Mouse (Mus musculus) left cerebral cortex, adult 8-10 months (tissue): ENCODE measurements at regions not wholly inside any gene's neighbourhood (a gene's known extent, or its start where the extent isn't known, plus 50 kb on each side); places are given as distances from the start of the nearest gene placed in this dataset.
A peak's percentile ranks its signal among the peaks of the same experiment; 100 is the strongest.
"Not testable (repeated sequence)": the region's sequence is repeated elsewhere in the genome, so short reads cannot be mapped to it uniquely, and the experiment has no call there.

Experiments
- DNase-seq, 2 experiments: peaks; one replicate each; pipeline ENCODE4 v3.0.0; 2022; ENCODE audit warnings: low spot score in 2 of 2

- DNase-seq = no peak
Observed at GRCm38 (mm10) chr2:123655551-123655950, 434.2 kb upstream of the Sema6d start.

- DNase-seq = no peak
Observed at GRCm38 (mm10) chr2:123688290-123689030, 401.3 kb upstream of the Sema6d start.

GRCm38 (mm10) chr2:123689801-123690200 is 400.0 kb upstream of the Sema6d start:
- DNase-seq = no peak

- no peak for DNase-seq
Observed at GRCm38 (mm10) chr2:123739688-123740087, 350.1 kb upstream of the Sema6d start.

- DNase-seq = no peak
Observed at GRCm38 (mm10) chr2:123740541-123740940, 349.2 kb upstream of the Sema6d start.

- no peak for DNase-seq
Observed at GRCm38 (mm10) chr2:123754220-123754619, 335.5 kb upstream of the Sema6d start.

GRCm38 (mm10) chr2:123754656-123755499 is 334.9 kb upstream of the Sema6d start:
- DNase-seq = not testable (repeated sequence)

GRCm38 (mm10) chr2:123799226-123799786 is 290.5 kb upstream of the Sema6d start:
- DNase-seq = no peak

- no peak for DNase-seq
Observed at GRCm38 (mm10) chr2:123805646-123806045, 284.1 kb upstream of the Sema6d start.

GRCm38 (mm10) chr2:123806370-123806769 is 283.4 kb upstream of the Sema6d start:
- DNase-seq = no peak

- peak in 1 of 2 experiments; percentile 42 for DNase-seq
Observed at GRCm38 (mm10) chr2:123813182-123813949, 276.4 kb upstream of the Sema6d start.

- no peak for DNase-seq
Observed at GRCm38 (mm10) chr2:123813950-123814337, 275.8 kb upstream of the Sema6d start.

GRCm38 (mm10) chr2:123816627-123817026 is 273.1 kb upstream of the Sema6d start:
- no peak for DNase-seq

- DNase-seq = no peak
Observed at GRCm38 (mm10) chr2:123833540-123834136, 256.1 kb upstream of the Sema6d start.
